Mouse (Mus musculus) ovary, adult 18-20 months (tissue): ENCODE measurements around the gene Fam102a.
A peak's percentile ranks its signal among the peaks of the same experiment; 100 is the strongest.

ENCODE experiments used
- DNase-seq: peaks from one replicate; pipeline ENCODE4 v3.0.0; 2022; ENCODE audit warnings: low spot score, mixed read lengths

Fam102a gene

DNA sequence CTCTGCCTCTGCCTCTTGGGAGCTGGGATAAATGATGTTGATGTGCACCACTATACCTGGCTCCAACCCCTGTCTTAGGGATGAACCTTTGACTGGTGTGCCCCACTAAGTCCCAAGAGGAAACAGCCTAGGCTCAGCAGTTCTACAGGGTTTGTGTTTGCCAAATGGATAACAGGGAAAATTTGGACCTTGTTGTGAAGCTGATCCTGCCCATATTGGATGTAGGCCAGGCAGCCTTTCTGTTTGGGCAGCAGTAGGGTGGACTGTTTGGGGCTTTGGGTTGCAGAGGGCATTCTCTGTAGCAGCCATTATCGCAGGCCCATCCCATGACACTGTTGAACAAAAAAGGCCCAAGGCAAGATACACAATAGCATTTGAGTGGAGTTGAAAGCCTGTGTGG, 11.8 kb downstream of the Fam102a start:
- no peak for DNase-seq

DNA sequence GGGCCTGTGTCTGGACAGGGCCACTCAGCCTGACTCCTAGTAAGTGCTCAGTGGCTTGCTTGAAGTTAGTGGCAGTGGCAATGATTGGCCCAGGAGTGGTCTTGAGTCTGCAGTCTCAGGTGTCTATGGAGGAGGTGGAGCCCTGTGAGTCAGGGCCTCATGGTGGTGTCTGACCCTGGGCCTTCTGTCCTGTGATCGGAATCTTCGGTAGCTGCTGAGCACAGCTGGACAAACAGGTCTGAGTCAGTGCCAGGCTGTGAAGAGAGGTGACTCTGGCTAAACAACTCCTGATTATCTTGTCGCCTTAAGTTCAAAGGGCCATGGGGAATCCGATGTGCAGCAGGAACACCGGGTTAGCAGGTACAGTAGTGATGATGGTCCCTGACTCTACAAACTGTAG, 12.2 kb downstream of the Fam102a start:
- DNase-seq = no peak

DNA sequence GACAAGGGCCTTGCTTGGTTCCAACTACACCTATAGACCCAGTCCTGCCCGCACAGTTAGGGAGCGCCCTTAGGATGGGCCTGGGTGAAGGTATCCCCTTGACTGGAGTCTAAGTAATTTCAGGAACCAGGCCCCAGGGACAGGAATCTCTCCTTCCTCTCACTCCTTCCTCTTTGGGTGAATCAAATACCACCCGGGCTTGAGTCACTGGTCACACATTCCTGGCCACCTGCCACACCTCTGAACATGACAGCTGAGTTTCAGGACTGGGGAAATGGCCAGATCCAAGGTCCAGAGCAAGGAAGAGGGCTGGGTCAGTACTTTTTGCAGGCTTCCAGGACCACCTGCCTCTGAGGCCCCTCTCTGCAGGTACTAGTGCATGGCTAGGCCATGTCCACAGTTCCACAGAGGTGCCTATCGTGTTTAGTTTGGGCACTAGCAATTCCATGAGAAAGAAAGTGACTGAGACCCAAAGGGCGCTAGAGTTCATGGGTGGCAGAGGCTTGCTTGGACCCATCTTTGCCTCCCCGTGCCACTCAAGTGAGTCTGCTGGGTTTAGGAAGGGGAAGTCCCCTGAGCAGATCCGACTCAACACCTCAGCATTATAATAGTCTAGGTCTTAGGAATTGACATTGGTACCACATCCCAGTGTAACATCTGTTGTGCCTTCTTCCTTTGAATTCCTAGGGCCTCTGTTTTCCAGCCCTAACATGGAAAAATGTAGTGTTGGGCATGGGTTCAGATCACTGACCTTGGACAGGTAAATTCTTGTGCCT, 13.0 kb downstream of the Fam102a start:
- DNase-seq = no peak

DNA sequence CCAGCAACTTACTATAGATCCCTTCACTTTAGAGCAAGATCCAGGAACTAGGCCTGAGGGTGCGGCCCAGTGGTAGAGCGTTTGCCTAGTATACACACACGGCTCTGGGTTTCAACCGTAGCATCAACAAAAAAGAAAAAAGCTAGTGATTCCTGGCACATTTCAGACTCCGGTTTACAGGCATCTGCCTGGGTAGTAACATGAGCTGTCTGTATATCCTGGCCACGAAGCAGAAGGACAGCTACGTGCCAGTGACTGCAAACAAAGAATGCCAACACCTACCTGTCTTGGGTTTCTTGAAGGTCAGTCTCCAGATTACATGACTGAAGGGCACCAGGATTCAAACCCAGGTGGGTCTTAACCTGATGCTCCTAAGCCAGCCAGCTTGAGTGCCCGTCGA, 14.0 kb downstream of the Fam102a start:
- no peak for DNase-seq

DNA sequence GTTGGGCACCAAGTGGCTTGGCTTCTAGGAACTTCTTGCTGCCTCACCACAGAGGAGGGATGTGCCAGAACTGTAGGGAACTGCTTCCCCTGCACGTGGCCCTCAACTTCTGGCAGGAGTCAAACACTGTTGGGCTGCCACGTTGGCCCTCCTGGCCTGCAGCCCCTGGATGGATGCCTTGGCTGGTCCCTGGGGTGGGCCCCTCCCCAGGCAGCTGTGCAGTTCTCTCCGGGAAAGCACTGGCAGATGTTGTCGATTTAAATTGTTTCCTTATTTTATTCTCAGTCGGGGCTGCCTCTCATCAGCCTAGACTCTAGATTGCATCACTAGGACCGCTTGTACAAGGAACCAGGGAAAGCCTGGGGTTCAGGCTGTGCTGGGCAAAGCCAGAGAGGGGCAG, 14.6 kb downstream of the Fam102a start:
- DNase-seq = no peak

DNA sequence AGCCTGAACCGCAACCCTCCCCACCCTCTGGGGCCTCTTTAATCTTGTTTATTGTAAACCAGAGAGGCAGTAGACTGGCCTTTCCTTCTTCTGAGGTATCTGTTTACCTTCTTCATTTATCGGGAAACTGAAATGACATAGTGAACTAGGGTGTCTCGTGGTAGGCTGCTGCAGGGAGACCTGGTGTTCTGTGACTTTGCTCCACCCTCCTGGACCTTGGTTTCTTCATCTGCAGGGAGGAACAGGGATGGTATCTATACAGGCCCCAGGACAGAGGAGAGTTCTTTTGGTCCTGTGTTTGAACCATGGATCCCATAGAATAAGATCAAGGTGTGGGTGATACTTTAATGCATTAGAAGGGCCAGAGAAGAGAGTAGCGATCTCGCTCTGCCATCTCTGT, 16.1 kb downstream of the Fam102a start:
- DNase-seq = no peak

DNA sequence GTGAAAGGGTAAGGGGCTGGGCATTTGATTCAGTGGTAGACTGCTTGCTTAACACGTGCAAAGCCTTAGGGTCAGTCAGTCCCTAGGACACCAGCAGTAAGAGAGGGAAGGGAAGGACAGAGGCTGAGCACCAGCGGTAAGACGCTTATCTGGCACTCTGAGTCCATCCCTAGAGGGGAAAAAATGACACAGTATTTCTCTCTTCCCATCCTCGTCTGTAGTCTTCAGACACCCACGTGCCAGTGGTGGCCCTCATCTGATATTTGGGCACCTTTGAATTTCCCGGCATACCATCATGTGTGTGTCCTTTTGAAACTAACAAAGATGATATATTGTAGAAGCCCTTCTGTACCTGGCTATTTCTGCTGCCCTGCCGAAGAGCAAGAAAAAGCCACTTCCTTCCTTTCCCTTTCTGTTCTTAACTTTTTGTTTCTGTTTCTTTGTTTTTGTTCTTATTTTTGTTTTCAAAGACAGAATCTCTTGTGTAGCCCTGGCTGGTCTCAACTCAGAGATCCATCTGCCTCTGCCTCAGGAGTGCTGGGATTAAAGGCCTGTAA, 18.5 kb downstream of the Fam102a start:
- no peak for DNase-seq

DNA sequence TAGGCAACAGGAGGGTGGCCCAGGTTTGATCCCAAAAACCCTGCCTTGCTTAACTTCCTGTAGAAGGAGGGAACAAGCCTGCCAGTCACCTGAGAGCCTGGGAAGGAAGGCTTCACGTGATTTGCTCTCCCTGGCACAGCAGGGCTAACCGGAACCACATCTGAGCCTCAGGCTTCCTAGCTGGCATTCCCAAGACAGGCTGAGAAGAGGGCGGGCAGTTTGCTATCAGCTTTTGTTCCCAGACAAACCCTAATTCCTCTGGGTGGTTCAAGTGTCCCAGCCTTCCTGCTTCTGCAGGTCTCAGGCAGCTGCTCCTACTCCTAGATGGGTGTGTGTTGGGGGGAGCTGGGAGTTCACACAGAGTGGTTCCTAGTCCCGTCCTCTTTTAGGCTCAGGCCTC, 20.4 kb downstream of the Fam102a start:
- no peak for DNase-seq

DNA sequence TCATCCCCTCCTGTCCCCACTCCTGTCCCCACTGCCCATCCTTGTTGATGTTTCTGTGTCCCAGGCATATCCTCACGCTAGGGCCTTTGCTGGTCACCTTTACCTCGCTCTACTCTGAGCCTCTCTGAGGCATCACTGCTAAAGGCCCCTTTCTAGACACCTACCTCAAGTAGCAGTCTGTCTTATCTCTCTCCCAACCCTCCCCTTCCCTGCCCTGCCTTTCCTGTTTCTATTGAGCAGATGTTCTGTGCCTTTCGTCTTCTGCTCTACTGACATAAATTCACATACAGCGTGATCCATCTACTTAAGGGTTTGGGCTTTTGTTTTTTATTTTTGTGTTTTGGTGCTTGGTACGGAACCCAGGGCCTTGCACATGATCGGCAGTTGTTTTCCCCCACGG, 20.9 kb downstream of the Fam102a start:
- DNase-seq = no peak

DNA sequence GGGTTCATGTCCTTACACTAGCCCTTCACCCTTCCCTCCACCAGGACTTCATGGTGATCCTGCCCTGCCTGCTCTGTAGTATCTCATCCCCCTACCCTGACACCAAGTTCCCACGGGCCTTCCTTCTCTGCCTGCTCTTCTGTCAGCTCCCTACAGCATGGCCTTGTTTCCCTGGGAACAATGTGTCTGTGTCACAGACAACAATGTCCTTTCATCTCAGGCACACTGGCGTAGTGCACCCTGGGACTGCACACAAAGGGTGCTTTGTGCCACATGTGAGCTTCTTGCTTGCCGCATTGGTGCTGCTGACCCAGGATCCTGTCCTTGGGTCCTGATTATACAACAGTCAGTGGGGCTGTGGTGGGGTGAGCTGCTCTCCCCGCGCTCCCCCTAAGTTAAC, 24.4 kb downstream of the Fam102a start:
- DNase-seq = no peak

- DNase-seq = no peak
Measured at GRCm38 (mm10) chr2:32566536-32567063, 31.5 kb downstream of the Fam102a start.

DNA sequence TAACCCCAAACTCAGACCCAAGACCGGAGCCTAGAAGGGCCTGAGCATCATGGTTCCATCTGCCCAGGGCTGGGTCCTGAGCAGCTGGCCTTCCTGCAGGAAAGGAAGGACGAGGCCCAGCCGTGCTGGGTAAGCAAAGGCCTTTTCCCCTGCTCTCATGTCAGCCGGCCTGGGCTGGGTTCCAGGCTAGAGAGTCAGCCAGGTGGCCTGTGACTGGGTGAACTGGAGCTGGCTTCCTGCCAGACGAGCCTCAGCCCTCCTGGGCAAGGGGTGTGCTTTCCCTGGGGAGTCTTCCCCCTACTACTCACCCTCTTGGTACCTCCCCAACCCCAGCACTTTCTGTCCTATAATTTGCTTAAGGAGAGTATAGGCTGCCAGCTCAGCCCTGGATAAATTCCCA, 33.0 kb downstream of the Fam102a start:
- DNase-seq = no peak

GRCm38 (mm10) chr2:32568941-32569340, 33.8 kb downstream of the Fam102a start:
- no peak for DNase-seq

- DNase-seq = peak; percentile 85
Measured at GRCm38 (mm10) chr2:32570698-32571494, 35.8 kb downstream of the Fam102a start, which contains the start of gene Dpm2. Dpm2 (plus strand) TSS chr2:32570858.

DNA sequence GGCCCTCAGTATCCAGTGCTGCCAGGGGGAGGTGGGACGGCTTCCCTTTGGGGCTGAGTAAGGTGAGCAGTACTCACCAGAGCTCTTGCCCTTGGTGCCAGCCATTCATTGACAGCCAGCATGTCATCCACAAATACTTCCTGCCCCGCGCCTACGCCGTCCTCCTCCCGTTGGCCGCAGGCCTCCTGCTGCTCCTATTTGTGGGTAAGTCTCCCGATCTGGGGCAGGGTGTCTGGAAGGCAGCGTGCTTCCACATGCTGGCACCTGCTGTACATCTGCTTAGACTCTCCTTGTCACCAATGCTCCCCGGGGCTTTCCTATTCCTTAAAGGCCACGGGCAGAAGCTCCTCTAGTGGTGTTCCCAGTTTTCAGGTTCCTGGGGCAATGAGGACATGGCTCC, 37.1 kb downstream of the Fam102a start:
- DNase-seq = no peak

DNA sequence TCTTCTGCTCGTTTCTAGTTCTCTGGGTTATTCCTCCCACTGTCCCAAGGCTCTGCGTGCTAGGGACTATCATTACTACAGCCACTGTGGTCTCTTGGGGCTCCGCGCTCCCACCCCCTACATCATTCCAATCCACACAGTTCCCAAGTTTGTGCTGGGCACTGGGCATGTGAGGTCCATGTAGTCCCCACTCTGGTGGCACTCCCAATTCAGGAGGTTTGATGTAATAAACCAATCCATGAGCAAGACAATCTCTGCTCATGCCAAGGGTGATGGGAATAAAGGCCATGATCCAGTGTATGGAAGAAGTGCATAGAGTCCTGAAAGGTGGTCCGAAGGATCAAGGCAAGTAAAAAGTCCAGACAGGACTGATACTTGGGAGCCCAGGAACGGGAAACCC, 39.4 kb downstream of the Fam102a start, which contains the start of gene Pip5kl1:
Gene Pip5kl1, plus strand, starts transcription at position 301 of the 400 bp plus-strand sequence.
- no peak for DNase-seq

DNA sequence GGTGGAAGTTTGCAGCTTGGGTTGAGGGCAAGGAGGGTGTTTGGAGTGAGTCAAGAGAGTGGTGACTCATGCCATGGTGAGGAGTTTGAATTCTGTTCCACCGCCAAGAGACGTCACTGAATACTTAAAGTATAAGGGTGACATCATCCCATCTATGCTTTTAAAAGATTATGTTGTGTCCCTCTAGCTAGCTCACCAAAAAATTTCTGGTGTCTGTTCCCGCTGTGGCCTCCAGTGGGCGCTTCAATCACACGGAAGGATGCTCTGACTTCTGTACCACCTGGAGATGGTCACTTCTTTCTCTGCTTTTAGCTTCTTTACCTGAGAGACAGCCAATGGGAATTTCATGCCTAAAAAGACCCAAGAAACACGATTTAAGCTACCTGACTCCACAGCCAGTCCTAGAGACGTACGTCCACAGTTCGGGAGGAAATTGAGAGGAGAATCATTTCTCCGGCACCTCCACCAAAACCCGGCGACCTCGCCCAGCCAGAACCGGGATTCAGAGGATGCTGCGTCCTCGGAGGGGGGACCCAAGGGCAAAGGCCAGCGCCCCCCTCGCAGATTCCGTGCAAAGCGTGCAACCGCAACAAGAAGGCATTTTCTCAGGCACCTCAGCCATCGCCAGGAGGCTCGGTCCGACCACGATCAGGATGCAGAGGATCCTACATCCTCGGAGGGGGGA, 39.9 kb downstream of the Fam102a start:
- DNase-seq = no peak

DNA sequence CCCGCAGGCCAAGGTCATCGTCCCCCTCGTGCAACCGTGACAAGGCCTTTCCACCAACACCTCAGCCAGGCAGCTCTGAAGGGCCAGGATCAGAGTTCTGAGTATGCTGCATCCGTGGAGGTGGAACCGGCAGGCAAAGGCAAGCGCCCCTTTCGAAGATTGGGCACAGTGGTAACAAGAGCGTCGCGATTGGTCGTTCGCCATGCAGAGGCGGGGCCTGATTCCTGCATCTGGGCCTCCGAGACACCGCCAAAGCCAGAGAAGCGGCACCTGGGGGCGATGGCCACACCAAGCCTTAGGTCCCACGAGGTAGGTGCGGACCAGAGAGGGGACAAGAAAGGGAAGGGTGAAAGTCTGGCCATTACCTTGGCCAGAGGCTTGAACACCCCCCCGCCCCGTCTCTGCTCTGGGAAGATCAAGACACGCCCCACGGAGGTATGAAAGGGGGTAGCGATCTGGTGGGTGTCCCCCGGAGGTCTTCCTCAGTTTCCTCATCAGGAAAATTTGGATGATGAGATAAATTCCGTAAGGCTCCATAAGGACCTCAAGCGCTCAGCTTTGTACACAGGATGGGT, 40.5 kb downstream of the Fam102a start, which contains the start of gene 9430097D07Rik:
Gene 9430097D07Rik, minus strand, starts transcription at position 99 of the 575 bp plus-strand sequence.
- no peak for DNase-seq

- no peak for DNase-seq
Measured at GRCm38 (mm10) chr2:32576532-32576931, 41.4 kb downstream of the Fam102a start.

- DNase-seq = no peak
Measured at GRCm38 (mm10) chr2:32578146-32579046, 43.3 kb downstream of the Fam102a start.
